Mouse (Mus musculus) Patski (cell line): ENCODE data around the gene Pla2g4b. TPM values are rescaled to one million over a fixed set of nuclear protein-coding genes. Genes with fewer than 3 reads are reported as not detected.

Experiments
- ATAC-seq: fragments of 100-300 bp; one replicate; pipeline ENCODE4 v1.8.0; 2021
- CTCF ChIA-PET: fragments of 350-600 bp; sonication (Branson Sonifier 250); formaldehyde crosslinking; loops from one replicate; lab custom pipeline; 2022; ENCODE audit warnings: inconsistent platforms; lab: Charles Lee
- POLR2A ChIA-PET: fragments of 350-600 bp; sonication (Branson Sonifier 250); formaldehyde crosslinking; loops from one replicate; lab custom pipeline; 2022; ENCODE audit warnings: antibody characterized with exemption, inconsistent platforms; lab: Charles Lee
- DNase-seq: peaks from one replicate; pipeline ENCODE4 v3.0.0-alpha.2; 2011; ENCODE audit warnings: low read depth, low spot score
- H3K27me3 ChIP-seq: fragments of 371-371 bp; one replicate; pipeline ENCODE4 v1.5.1; 2021
- CTCF ChIP-seq: fragments of 100-300 bp; IDR thresholded peaks from one replicate; pipeline ENCODE4 v1.5.1; 2021
- in situ Hi-C: fragments of 300-500 bp; cut with MboI; formaldehyde crosslinking; loops from 3 replicates; pipeline ENCODE4 v1.11.1; 2018; ENCODE audit warnings: low pct_unique_long_range_greater_than_20kb, mixed read lengths
- polyA plus RNA-seq: library from polyadenylated mRNA; unstranded; gene quantifications from one replicate; pipeline ENCODE4 v1.2.3, GENCODE M21; 2021

Gene Pla2g4b
- polyA plus RNA-seq, 1 experiment from 2014 or later: 5.6 TPM

- CTCF ChIA-PET: interaction anchor here (1.6 kb wide), 2 partner anchors 15 to 20 kb away, joined by 3 to 4 read pairs; no protein-coding TSS in a partner anchor
- in situ Hi-C loops: no loop called here
- ATAC-seq: no peak
- H3K27me3 ChIP-seq: no peaks in the 10 kb centered on the region
- TF ChIP-seq CTCF: no peak
- DNase-seq: no peak
- POLR2A ChIA-PET: no interaction called here
Measured at GRCm38 (mm10) chr2:120044101-120044603, 10.9 kb downstream of the Pla2g4b start.

DNA sequence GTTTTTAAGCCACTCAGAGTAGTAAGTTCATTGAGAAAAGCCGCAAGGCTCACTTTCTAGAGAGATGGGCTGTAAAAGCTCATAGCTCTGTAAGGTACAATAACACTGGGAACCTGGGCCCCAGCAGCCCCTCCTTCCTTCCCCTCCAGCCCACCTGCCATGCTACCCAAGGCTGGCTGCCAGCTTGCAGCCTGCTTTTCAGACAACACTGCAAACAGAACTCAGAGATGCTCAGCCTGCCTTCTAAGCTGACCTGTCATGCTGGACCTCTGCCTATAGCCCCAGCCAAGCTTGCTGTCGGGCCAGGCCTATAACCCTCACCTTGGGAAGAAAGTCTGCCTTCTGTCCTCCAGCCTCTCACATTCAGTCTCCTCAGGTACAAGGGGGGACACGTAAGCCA is 11.5 kb downstream of the Pla2g4b start:
- in situ Hi-C loops: no loop called here
- ATAC-seq (no peak), DNase-seq (no peak)
- ChIA-PET POLR2A (no interaction called here), CTCF (interaction anchor here (1.6 kb wide), 2 partner anchors 16 to 19 kb away, joined by 3 to 4 read pairs; no protein-coding TSS in a partner anchor)
- no peak for TF ChIP-seq CTCF
- no peaks in the 10 kb centered on the region for H3K27me3 ChIP-seq

DNA sequence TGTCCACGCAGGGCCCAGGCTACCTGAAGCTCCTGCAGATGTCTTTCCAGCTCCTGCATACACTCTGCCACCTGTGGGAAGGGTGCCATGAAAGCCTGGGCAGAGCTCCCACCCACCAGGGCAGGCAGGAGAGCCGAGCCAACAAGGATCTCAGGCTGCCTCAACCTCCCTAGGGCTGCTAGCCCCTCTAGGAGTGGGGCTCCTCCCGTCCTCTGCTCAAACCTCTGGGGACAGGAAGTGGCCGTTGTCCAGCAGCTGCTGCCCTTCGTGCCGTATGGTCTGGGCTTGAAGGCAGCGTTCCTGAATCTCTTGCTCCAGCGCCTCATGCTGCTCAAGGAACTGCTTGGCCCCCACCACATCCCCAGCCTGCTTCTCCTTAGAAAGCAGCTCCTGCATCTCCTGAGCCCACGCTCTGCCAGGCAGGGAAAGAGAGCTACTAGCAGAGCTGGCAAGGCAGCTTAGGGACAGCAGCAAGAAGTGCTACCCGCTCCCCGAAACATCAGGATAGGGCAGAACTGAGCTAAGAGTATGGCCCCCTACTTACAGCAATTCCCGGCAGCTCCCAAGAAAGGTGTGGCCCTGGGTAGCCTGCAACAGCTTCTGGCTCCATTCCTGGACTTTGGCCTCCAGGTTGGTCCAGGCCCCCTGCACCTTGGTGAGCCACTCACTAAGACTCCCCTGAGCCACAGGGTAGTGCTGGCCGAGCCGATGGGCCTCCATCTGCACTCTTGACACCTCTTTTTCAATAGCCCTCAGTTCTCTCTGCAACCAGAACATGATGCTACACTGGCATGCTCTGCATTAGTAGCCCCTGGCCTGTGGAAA is 13.5 kb downstream of the Pla2g4b start:
- in situ Hi-C loops: no loop called here

DNA sequence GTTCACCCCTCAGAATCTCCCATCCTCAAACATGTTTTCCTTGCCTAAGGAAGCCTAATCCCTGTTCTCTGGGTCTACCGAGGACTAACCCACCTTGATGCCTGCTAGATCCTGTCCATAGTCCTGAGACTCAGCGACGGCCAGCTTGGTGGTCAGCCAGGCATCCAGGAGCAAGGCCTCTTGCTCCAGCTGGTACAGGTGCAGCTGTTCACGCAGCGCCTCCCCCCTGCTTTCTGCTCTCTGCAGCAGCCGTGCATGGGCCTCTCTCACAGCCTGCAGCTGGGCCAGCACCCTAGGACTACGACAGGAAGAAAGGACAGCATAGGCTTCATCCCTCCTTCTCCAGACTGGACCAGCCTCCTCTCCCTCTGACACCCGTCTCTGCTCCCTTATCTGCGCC is 15.0 kb downstream of the Pla2g4b start:
- H3K27me3 ChIP-seq: no peaks in the 10 kb centered on the region
- ATAC-seq (no peak), DNase-seq (no peak)
- CTCF ChIA-PET: no interaction called here
- no peak for TF ChIP-seq CTCF
- POLR2A ChIA-PET: no interaction called here
- in situ Hi-C loops: no loop called here

More for the DNA sequence above, 13.5 kb downstream of the Pla2g4b start:
- ATAC-seq (no peak), DNase-seq (no peak)
- no peaks in the 10 kb centered on the region for H3K27me3 ChIP-seq
- ChIA-PET POLR2A (interaction anchor here (0.9 kb wide), 1 partner anchor 8 kb away, joined by 3 read pairs; no protein-coding TSS in a partner anchor), CTCF (no interaction called here)
- TF ChIP-seq CTCF: no peak

DNA sequence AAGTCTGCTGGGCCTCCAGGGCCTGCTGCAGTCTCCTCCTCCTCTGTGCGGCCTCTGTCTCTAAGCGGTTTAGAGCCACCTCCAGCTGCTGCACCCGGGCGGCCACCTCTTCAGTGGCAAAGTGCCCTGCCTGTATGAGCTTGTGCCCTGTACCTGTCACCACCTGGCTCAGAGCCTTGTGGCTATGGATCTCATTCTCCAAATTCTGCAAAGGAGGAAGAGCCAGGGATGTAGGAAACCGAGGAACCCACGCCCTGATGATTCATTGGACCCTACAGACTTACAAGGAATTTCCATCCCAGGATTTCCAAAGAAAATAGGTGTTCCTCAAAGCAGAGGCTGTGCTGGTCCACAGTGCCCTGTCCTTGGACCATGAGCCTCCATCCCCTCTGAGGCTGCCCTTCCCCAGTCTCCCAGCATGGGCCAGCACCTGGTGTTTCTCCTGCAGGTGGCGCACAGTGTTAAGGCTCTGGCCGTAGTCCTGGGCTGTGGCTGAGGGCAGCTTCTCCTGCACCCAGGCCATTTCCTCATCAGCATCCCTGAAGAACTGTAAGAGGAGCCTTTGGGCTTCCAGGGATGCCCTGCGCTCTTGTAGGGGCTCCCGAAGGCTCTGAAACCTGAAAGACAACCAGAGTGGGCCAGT is 16.5 kb downstream of the Pla2g4b start:
- ATAC-seq (no peak), DNase-seq (no peak)
- TF ChIP-seq CTCF: no peak
- in situ Hi-C loops: no loop called here
- H3K27me3 ChIP-seq: no peaks in the 10 kb centered on the region
- ChIA-PET CTCF (interaction anchor here (1.7 kb wide), 1 partner anchor 15 kb away, joined by 6 read pairs; no protein-coding TSS in a partner anchor), POLR2A (no interaction called here)

DNA sequence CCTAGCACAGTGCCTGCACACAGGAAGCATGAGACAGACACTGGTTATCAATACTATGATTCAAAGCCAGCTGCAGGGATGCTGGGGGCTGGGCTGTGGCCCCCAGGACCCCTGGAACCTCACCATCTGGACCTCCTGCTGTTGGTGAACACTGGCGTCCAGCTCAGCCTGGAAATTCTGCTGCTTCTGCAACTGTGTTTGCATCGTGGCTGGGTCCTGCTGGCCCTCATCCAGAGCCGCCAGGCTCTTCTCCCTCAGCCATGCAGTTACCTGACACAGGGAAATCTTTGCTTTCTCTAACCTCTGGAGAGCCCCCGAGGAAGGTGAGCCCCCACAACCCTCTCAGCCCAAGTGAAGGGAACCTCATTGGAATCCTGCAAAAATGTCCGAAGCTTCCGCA is 18.2 kb downstream of the Pla2g4b start:
- DNase-seq (no peak), ATAC-seq (no peak)
- ChIA-PET CTCF (interaction anchor here (1.3 to 1.8 kb wide), 2 partner anchors 17 to 79 kb away, joined by 3 to 6 read pairs; partner anchors contain the start of gene Mapkbp1), POLR2A (no interaction called here)
- in situ Hi-C loops: no loop called here
- no peak for TF ChIP-seq CTCF
- H3K27me3 ChIP-seq: no peaks in the 10 kb centered on the region

DNA sequence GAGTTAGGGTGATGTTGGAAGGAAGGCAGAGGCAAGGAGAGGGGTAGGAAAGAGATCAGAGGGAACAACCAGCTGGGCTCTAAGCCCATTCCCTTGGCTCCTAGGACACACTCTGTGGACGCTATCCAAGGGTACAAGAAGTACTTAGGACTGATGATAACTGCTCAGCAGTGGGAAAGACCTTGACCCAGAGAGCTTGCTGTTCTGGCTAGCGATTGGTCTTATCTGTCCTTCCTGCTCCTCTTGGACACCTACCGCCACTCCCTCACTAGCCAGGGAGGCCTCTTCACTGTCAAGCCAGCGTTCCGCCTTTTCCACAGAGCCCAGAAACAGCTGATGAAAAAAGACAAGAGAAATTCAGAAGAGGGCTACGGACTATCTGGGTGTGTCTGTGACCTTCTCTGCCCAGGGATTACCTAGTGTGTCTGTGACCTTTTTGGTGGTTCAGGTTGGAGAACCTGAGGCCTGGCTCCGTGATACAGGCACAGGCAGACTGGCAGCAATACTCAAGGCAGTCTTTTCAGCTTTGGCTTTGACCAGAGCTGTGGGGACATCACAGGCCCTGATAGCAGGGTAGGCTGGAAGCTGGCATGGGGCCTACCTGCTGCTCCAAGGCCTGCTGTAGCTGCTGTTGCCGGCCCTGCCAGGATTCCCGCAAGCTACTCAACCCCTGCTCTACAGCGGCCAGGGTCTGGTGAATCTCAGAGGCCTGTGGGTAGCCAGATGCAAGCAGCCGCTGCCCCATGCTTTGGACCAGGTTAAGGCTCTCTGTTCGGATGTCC is 21.7 kb downstream of the Pla2g4b start:
- ATAC-seq: no peak
- no peak for DNase-seq
- ChIA-PET POLR2A (interaction anchor here (1.1 kb wide), 1 partner anchor 8 kb away, joined by 3 read pairs; no protein-coding TSS in a partner anchor), CTCF (no interaction called here)
- TF ChIP-seq CTCF: no peak
- in situ Hi-C loops: no loop called here
- no peaks in the 10 kb centered on the region for H3K27me3 ChIP-seq

DNA sequence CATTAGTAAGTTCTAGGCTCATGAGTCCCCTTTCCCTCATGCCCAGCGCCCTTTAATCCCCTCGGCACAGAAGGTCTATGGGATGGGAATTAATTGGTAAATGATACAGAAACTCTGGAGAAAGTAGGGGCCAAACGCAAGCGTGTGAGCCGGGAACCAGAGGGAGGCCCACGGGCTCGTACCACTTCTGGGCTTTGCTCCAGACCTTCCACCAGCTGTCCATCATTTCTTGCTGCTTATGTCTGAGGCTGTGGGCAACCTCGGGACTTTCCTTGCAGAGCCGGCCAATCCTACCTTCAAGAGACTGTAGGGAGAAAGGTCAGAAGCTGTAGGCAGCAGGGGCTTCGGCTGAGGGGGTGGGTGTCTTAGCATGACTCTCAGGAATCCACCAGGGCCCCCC is 22.7 kb downstream of the Pla2g4b start:
- POLR2A ChIA-PET: interaction anchor here (1.1 kb wide), 1 partner anchor 9 kb away, joined by 3 read pairs; no protein-coding TSS in a partner anchor
- TF ChIP-seq CTCF: no peak
- H3K27me3 ChIP-seq: no peaks in the 10 kb centered on the region
- ATAC-seq: no peak
- no peak for DNase-seq
- CTCF ChIA-PET: no interaction called here
- in situ Hi-C loops: no loop called here

DNA sequence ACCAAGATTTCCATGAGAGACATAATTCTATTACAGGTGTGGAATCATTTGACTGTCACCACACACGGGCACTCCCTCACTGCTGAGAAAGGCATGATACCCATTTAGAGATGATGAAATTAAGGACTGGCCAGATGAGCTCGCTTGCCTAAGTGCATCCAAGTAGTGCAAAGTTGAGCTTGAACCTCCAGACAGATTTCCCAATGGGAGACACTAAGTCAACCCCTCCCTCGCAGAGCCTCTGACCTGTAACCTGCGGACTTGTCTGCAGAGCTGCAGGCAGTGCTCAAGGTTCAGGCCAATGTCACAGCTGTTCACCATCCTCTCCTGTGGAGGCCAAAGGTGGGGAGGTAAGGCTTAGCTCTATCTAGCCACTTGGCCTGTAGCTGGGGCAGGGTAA is 25.6 kb downstream of the Pla2g4b start:
- no peaks in the 10 kb centered on the region for H3K27me3 ChIP-seq
- DNase-seq (no peak), ATAC-seq (no peak)

DNA sequence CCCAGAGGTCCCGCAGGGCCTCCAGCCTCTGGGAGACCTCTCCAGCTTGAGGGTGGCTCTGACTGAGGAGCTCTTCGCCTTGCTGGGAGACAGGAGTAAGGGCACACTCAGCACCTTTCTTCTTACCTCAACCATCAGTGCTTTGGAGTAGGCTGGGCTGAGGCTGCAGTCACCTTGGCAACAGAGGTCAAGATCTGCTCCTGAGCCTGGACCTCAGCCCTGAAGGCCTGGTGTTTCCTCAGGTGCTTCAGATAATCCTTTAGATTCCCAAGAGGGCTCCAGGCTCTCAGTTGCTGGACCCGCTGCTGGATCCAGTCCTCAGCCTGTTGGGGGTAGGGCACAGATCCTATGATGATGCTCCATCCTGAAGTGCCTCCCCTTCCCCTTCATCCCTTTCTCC is 26.2 kb downstream of the Pla2g4b start:
- DNase-seq: no peak
- TF ChIP-seq CTCF: no peak
- ChIA-PET CTCF (interaction anchor here (0.6 to 2.0 kb wide), 5 partner anchors 9 to 150 kb away, joined by 3 to 7 read pairs (median 3); no protein-coding TSS in a partner anchor), POLR2A (interaction anchor here (1.6 kb wide), 1 partner anchor 29 kb away, joined by 4 read pairs; no protein-coding TSS in a partner anchor)
- no peaks in the 10 kb centered on the region for H3K27me3 ChIP-seq
- in situ Hi-C loops: no loop called here
- no peak for ATAC-seq

More for the DNA sequence above, 25.6 kb downstream of the Pla2g4b start:
- POLR2A ChIA-PET: interaction anchor here (1.6 kb wide), 1 partner anchor 28 kb away, joined by 4 read pairs; no protein-coding TSS in a partner anchor
- in situ Hi-C loops: no loop called here
- no peak for TF ChIP-seq CTCF
- CTCF ChIA-PET: interaction anchor here (0.6 to 2.0 kb wide), 4 partner anchors 9 to 149 kb away, joined by 3 to 7 read pairs (median 4); no protein-coding TSS in a partner anchor
